Mouse (Mus musculus) layer of hippocampus, postnatal 36 days (tissue): ENCODE data around the gene Inpp4b. TPM values are rescaled to one million over a fixed set of nuclear protein-coding genes. Genes with fewer than 3 reads are reported as not detected.

ENCODE experiments used
- DNase-seq, 2 experiments: peaks; one replicate each; pipeline ENCODE4 v3.0.0; 2022
- total RNA-seq, 2 experiments: library from RNA; stranded (reverse); gene quantifications; 2 replicates each; pipeline ENCODE4 v1.2.3; 2021

The Inpp4b gene
- total RNA-seq, 2 experiments from 2014 or later, result 10.2 to 11.0 TPM

DNA sequence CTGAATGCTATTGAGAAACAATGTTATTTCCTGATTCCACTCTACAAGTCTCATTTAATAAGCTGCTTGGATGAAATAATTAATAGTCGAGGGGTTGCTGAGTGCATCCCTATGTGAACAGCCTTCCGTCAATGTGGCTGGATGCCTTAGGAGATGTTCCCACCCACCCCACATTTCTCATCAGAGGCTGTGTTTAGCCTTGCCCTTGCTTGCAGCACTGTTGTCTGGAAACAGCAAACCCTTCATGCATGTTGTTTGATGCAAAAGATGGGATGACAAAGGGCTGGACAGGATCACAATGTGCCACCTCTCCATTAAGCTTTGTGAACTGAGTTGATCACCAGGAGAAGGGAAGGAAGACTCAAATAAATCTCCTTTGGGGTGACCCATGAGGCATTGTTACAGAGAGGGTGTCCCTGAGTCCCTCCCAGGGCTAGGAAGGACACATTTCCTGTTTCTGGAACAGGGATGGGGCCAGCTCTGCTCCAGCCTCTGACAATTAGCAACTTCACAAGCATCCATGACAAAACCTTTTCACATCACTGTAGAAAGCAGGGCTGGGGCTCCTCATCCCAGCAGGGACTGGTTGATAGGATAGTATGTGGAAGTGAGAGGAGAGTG, 239.6 kb downstream of the Inpp4b start:
- DNase-seq, result no peak

DNA sequence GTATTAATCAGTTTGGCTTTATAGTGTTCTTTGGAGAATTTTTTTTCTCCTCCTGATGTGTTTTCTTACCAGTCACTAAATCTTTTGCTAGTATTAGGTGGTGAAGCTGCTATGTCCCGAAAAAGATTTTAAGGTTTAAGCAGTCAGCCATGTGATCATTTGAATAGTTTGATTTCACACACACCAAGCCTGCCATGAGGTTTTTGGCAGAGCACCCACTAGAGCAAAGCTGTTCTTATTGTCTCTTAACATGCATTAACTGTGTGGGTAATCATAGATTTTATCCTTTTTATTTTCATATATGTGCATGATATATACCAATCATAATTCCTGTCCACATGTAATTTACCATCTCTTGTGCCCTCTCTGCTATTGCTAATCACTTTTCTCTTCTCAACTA, 240.6 kb downstream of the Inpp4b start:
- no peak for DNase-seq

DNA sequence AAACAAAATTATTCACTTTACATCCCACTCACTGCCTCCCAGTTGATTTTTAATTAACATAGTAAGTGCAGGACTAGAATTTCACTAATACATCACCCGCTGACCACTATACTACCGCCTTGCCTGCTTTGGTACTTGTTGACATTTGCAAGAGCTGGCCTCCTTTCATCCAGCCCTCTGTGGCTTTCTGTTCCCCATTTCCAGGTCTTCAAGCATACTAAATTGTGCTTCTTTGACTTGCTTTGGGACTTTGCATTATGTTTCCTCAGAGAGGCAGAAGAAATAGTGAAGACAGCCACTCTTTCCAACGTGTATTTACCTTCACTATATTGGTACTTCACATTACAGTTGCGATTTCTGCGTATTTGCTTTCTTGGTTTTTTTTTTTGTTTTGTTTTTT, 244.4 kb downstream of the Inpp4b start:
- DNase-seq, result no peak

DNA sequence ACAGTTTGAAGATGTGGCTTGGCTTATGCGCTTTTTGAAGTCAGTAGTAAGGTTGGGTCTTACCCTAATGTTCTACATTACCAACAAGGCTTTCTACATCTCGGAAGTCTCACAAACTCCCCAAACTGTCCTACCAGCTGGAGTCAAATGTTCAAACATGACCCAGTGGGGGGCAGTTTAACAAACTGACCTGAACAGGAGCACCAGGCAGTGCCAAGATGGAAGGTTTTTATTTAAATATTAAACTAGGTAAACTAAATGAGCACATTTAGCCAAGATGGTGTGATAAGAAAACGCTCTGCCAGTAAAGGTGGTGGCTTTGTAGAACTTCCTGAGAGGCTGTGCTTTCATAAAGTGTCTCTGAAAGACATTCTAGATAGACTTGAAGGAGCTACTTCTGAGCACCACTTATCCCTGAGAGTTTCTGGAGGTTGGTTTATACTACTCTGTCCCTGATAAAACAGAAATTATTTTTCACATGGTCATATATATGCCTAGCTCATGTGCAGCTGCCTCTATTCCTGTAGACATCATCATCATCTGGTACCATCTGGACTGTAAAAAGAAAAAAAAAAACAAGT, 251.9 kb downstream of the Inpp4b start:
- no peak for DNase-seq

DNA sequence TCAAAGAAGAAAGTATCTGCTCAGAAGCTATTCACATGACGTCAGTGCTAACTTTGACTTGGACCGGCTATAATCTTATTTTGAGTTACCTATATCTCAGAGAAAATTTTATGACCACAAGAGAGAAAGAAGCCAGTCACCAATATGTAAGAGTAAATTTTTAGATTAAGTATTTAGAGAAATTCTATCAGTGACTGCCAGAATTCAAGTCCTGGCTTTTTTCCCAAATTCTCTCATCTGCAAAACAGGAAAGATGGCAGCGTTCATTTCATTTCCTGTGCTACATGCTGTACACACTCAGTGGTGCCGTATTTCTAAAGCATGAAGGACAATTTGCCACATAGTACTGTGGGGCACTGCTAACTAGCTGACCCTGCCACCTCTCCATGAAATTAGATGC, 256.9 kb downstream of the Inpp4b start:
- DNase-seq, result no peak

DNA sequence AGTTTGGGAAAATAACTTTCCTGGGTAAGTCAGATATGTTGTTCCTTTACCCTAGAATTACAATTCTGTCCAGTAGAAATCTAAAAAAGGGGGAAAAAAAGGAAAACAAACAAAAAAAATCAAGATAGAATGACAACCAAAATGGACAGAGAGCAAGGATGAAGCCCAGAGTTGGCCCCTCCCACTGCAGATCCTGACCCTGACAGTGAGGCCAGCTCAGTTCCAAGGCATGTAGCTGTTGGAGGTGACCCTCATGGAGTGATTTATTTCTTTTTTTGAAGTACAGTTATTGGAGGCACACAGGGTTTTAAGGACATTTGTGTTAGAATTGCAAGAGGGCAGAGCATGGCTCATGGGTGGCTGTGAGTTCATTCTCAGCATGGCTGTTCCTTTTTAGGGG, 258.8 kb downstream of the Inpp4b start:
- DNase-seq, result no peak

DNA sequence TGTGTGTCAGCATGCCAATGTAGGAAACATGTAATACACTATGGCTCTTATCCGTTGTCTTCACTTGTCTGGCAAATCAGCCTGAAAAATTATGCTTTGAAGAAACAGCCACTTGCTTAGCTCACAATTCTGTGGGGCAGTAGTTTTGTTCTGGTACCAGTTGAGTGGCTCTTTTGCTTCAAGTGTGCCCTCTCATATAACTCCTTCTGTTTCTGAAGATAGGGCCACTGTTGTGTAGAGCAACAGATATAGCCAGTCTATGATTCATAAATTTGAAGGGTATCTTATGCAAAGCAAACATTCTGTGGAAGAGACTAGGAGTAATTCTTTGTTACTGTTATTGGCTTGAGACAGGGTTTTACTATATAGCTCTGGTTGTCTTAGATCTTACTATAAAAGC, 265.7 kb downstream of the Inpp4b start:
- no peak for DNase-seq

DNA sequence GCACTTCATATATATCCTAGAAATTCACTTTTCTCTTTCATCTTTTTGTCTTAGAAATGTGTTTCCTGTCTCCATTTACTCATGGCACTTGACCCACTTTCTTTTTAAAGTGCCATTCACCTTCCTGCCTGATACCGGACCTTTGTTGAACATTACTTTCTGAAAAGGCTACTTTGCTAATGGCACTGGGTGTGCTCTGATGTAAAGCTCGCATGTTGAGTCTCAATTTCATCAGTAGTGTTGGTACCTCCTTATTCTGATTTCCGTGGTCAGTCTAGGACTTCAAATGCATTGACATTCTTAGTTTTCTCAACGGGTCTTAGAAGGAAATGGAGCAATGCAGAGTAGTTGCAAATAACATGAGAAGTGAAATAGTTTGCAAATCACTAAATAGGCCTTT, 266.7 kb downstream of the Inpp4b start:
- no peak for DNase-seq

DNA sequence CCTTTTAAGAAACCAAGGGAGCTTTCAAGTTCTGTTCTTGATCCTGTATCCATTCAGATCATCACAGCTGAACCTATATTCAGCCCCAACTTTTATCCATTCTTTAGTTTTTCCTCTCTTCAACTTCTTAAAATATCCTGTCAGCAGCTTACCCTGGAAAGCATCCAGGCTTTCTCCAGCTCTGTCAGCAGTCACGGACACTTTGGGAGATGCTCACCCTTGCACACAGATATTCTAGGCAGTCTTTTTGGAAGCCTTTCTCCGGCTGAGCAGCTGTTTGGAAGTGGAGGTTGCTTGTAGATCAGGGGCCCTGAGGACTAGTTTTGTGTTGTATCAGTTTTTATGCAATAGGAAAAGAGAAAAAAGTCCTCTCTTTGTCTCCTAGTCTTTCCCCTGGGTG, 270.3 kb downstream of the Inpp4b start:
- DNase-seq, result no peak

DNA sequence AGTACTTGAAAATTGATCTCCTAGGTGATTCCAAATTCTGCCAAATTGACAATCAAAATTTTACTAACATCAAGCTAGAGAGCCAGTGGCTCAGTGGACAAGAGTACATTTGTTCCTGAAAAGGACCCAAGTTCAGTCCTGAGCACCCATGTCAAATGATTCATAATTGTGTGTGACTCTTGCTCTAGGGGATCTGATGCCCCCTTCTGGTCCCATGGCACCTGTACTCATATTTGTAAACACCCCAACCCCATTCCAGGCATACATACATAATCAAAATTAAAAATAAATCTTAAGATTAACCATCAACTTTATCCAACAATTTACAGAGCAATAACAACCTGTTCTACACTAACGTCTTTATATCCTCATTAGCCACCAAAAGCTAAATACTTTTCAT, 271.8 kb downstream of the Inpp4b start:
- DNase-seq, result no peak

DNA sequence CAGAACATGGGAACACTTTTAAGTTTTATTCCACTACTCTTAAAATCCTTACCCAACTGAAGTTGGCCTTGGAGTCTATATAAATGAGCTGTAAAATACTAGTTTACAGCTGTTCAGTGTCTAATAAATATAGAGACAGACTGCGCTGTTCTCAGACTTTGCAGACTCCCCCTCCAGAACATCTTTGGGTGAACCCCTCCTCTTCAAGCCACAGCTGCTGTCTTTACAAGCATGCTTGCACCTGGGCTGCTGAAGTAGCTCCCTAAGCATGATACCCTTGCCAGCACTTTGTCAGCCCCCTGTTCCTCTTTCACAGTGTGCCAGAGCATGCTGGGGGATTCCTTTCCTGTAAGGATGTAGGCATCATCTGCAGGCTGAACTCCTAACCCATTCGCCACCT, 272.2 kb downstream of the Inpp4b start:
- no peak for DNase-seq

DNA sequence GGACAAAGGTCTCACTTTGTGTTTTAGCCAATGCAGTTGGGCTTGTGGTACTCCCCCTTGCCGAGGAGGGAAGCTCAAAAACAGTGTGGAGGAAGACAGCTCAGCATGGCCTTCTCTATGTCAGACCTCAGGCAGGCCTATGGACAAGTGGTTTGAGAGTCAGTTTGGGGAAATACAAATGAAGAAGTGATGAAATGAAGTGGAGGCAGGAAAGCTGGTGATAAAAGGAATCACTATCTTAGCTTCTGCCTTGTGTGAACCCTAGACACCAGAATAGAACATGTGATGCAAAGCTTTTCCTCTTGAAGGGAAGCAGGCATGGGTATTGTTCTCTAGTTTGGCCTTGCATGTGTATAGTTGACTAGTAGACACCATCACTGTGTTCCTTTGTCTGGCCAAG, 273.2 kb downstream of the Inpp4b start:
- no peak for DNase-seq

DNA sequence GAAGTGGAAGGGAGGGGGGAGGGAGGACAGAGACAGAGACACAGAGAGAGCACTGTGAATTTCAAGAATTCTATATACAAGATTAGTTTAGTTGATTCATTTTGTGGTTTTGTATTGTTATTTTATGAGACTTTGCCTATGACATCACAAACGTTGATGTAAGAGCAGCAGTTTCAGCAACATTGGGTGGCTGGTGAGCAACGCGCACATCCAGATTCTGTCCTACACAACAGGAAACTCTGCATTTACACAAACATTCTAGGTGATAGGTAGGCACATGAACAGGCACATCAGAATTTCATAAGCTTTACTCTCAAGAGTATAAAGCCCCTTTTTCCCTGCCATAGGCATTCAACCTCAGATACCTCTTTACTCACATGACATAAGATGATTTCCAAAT, 276.6 kb downstream of the Inpp4b start:
- DNase-seq, result no peak

DNA sequence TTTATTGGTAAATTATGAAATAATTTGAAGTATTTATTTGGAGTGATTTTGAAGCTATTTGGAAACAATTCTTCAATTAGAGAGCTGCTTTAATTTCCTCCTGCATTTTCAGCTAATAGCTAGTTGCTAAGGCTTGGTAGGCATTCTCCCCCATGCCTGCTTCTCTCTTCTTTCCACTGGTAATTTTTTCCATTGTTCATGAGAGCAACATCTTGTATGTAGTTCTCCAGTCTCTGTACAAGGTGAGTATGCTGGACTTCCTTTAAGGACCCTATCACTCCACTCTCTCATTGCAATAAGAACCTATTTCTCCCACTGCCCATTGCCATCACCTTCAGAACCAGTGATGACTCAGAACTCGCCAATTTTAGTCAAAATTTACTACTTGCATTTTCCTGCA, 292.7 kb downstream of the Inpp4b start:
- no peak for DNase-seq

DNA sequence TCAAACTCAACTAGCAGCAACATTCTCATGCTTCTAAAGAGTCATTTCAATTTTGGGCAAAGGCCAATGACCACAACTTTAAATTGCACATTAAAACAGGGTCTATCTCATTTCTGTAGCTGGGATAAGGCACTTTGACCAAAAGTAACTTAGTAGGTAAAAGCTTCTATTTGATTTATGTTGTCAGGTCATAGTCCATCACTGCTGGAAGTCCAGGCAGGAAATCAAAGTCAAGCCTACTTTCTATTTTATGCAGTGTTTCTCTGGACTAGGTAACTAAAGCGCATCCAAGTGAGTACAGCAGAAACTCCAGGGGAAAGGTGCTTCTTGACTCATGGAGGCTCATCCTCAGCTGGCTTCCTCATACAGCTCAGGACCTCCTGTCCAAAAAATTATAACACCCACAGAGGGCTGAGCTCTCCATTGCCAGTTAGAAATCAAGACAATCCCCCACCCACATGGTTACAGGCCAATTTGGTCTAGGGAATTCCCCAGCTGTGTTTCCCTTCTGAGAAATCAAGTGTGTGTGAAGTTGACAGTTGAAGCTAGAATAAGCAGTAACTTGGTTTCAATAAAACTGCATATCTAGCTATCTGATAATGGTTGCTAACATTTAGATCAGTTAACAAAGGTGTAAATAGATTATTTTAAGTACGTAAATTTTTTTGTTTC, 293.7 kb downstream of the Inpp4b start:
- no peak for DNase-seq

DNA sequence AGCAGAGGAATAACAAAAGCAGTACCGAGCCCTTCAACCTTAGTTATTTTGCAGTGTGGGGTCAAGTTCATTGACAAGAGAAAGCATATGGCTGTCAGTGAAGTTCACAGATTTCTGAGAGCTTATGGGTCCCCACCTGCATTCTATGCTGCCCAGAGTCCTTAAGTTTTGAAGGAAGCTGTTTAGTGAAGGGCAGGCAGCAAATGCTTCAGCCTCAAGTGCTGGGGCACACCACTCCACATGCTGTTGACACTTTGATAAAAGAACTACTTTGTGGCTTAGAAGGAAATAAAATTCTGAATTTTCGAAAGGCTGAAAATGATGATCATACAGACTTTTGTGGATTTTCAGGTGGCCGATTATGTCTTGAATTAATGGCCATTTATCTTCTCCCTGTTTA, 296.1 kb downstream of the Inpp4b start:
- DNase-seq, result no peak

DNA sequence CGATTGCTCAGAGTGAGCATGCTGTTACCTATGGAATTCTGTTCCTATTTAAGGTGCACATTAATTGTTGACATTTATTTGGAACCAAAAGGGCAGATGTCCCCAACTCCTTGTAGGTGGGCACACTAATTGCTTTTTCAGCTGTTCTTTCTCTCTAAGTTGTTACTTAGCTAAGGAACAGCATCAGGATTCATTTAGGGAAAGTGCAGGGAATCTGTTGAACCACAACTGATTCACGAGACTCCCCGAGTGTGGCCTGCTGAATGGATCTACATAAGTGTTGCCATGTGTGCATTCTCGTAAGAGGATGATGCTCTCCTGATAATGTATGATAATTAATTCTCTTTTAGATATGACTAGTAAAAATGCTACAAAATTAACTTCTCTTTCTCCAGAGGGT, 297.5 kb downstream of the Inpp4b start:
- DNase-seq, result no peak

DNA sequence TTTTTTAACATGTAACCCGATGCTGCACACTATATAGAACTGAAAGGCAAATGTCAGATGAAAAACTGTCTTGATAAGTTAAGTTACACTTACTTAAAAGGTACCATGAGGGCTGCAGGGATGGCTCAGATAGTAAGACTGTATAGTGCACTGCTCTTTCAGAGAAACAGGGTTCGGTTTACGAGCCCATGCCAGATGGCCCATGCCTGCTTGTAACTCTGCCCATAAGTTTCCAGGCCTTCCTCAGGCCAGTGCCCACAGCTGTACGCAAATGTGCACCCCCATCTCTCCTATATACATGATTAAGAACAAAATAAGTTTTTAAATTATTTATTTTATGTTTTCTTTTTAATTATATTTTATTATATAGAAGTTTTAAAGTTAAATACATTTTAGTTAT, 300.7 kb downstream of the Inpp4b start:
- no peak for DNase-seq

DNA sequence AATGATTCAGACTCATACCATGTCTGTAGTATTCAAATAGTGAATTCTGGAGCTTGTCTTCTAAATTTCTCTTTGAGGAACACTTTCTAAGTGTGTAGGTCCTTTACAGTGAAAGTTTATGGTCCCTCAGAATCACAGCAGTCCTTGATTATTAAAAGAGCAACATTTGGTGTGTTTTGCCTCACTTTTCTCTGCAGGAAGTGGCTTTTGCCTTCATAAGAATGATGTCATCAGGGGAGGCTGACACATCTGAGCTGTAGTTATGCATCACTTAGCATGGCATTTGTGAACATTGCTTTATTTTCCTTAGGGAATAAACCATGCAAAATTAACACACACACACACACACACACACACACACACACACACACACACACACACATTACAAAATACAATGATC, 349.8 kb downstream of the Inpp4b start:
- DNase-seq, result no peak

DNA sequence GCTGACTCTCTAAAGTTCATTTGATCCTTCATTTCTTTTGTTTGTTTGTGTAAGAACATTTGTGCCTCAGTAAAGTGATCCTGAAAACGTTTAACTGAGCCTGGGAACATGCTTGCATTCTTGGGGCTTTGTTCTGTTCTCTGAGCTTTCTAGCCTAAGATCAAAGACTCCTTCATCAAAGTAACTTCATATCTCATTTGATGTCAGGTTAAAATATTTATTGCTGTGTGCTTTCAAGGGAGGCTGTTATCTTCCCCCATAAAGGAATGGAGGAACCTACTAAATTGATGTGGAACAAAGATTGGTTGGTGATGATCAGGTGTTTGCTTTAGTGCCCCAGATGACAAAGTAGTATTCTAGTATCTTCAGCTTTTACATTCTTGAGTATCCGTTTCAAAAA, 352.5 kb downstream of the Inpp4b start:
- no peak for DNase-seq

DNA sequence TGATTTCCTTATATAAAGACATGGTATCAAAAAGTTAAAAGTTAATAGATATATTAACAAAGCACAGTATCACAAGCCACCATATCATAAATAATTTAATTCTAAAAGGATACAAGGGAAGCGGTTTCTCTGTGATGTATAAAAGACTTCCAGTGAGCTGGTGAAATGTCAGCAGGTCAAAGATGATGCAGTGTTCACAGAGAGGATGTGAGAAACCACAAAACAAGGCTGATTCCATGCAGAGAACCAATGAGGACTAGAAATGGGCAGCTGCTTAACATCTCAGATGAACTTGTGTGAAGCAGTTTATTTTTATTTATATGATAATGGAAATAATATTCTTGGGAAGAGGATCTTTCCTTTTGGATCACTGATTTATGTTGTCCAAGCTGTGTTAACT, 359.7 kb downstream of the Inpp4b start:
- DNase-seq, result no peak

DNA sequence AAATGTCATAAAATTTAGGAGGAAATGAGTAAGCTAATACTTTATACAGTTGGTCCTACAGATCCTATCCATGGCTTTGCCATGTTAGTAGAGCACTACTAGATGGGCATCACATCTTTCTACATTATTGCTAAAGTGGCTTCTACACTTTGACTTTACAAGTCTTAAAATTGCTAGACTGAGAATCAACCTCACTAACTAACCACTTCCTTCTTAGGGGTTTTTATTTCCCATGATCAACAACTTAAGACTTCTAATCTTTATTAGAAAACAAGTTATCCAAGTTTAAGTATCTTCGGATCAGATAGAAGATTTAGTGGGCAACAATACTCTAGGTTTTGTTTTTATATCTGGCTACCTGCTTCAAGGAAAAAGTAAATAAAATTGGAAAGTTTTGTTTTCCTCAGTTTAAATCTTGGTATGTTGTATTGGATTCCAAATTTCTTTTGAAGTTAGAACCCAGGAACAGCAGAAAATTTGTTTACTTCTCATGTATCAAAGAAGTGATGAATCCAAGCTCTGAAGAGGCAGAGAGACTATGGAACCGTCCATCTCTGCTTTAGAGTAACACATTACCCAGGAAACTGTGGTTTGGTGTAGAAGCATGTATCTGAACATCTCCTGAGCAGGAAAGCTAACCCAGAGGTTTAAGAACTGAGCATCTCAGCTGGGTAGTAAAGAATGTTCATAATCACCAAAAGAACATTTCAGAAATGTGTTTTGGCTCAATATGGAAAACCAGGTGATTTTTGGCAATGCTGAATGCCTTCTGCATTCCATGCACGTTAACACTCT, 361.4 kb downstream of the Inpp4b start:
- no peak for DNase-seq

DNA sequence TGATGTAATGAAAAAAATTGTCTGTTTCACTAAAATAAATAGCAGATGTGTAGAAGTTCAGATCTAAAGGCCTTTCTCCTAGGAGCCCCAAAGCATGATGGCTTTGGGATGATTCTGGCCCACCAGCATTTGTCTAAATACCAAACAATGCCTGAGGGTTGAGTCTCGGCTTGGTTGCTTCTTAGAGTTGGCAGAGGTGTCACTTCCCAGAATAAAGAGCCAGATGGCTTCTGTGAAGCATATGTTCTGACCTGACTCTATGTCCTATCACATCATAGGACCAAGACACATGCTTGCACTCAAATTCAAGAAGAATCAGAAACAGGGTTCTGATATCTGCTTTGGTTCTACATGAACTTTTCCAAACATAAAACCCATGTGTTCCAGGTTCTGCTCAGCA, 365.1 kb downstream of the Inpp4b start:
- no peak for DNase-seq

DNA sequence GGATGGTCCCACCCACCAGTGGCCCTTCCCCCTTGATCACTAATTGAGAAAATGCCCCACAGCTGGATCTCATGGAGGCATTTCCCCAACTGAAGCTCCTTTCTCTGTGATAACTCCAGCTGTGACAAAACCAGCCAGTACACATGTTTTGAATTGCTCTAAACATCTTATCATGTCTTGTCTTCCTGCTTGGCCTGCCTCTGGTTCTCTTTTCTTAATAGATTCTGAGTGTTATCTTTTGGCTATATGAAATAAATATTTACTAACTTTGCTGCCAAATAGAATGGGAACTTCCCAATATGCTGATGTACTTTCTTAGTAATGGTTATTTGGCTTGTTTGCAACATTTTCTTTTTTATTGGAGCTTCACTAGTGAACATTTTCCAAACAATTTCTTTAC, 389.0 kb downstream of the Inpp4b start:
- DNase-seq, result no peak
